Mouse (Mus musculus) intestine, embryonic 14.5 days (tissue): Measurements from ENCODE around the gene Ngb. TPM values are rescaled to one million over a fixed set of nuclear protein-coding genes. Genes with fewer than 3 reads are reported as not detected.

Experiments used
- ATAC-seq: fragments of 200-750 bp; cut with Nextera tagmentation; replicated peaks from 2 replicates; pipeline ENCODE4 v1.8.0; 2017; ENCODE audit warnings: low read depth, moderate number of reproducible peaks, moderate TSS enrichment, moderate library complexity; ENCODE audit not compliant: low FRiP score, low TSS enrichment
- DNase-seq: peaks from one replicate; pipeline ENCODE4 v3.0.0-alpha.2; 2018; ENCODE audit warnings: low spot score
- H3K27ac ChIP-seq: fragments of 300-500 bp; sonication (generic); 2 replicates; pipeline ENCODE4 v1.5.1; 2014; ENCODE audit warnings: low read depth, mild to moderate bottlenecking, control low read depth
- H3K27me3 ChIP-seq: fragments of 300-500 bp; sonication (generic); replicated peaks from 2 replicates; pipeline ENCODE4 v1.6.1; 2014; ENCODE audit warnings: low read length, control low read depth; ENCODE audit not compliant: control insufficient read depth, insufficient read depth
- H3K36me3 ChIP-seq: fragments of 300-500 bp; sonication (generic); 2 replicates; pipeline ENCODE4 v1.6.1; 2014; ENCODE audit warnings: low read length, control low read depth; ENCODE audit not compliant: control insufficient read depth, insufficient read depth
- H3K4me1 ChIP-seq: fragments of 300-500 bp; sonication (generic); replicated peaks from 2 replicates; pipeline ENCODE4 v1.6.1; 2014; ENCODE audit warnings: low read length, control low read depth, mixed read lengths; ENCODE audit not compliant: control insufficient read depth, insufficient read depth
- H3K4me2 ChIP-seq: fragments of 300-500 bp; sonication (generic); 2 replicates; pipeline ENCODE4 v1.6.1; 2014; ENCODE audit warnings: low read length
- H3K4me3 ChIP-seq: fragments of 300-500 bp; sonication (generic); 2 replicates; pipeline ENCODE4 v1.5.1; 2014; ENCODE audit warnings: low read depth, low read length, control low read depth, mixed read lengths
- H3K9ac ChIP-seq: fragments of 300-500 bp; sonication (generic); 2 replicates; pipeline ENCODE4 v1.6.1; 2014; ENCODE audit warnings: mild to moderate bottlenecking, low read length
- H3K9me3 ChIP-seq: fragments of 300-500 bp; sonication (generic); 2 replicates; pipeline ENCODE4 v1.6.1; 2016; ENCODE audit warnings: low read length, control low read depth; ENCODE audit not compliant: control insufficient read depth
- WGBS: fragments of 180-500 bp; shearing (Covaris S2); extraction: QIAGEN DNeasy Blood & Tissue Kit; methylation state at CpG from one replicate; pipeline ENCODE4 v1.1.7; 2014; 5-methylcytosine and 5-hydroxymethylcytosine counted together
- polyA plus RNA-seq: library from polyadenylated mRNA; unstranded; fragments of >200 nt; fragmentation: Nextera tagmentation; extraction: Ambion mirVana; gene quantifications from 2 replicates; pipeline ENCODE4 v1.2.1, GENCODE M21; 2014

Gene Ngb
- polyA plus RNA-seq, 1 experiment from 2014 or later, result 1.8 TPM

DNA sequence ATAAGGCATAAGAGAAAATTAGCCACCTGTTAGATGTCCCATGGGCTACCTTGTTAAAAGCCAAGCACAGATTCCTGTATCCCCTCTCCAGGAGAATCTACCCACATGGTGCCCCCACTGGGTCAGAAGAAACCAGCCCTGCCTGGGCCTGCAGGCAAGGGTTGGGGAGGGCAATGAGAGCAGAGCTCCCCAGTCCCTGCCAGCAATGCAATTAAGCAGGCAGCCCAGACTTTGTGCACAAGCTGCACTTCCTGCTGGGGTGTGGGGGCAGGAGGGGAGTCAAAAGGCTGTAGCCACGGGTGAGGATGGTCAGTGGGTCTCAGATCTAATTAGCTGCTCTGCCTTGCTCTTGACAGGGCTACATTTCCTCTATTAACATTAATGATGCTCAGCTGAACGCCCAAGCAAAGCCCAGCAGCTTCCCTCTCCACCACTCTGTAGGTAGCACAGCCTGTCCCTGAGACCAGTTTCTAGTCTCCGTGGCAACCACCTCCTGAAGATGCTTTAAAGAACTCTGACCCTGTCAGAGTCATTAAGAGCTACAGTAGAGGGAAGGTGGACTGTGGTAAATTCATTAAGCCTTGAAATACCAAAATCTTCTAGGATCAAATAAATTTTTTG is 5.1 kb upstream of the Ngb start:
- Histone ChIP-seq H3K27ac (no peak overlapping the region), H3K9me3 (no peaks in the 10 kb centered on the region), H3K36me3 (peaks cover 25% of the 10 kb centered on the region), H3K9ac (no peak overlapping the region), H3K4me2 (no peak overlapping the region), H3K27me3 (peaks cover 12% of the 10 kb centered on the region), H3K4me3 (no peak overlapping the region), H3K4me1 (no peaks in the 10 kb centered on the region)
- DNase-seq (no peak), ATAC-seq (no peak)
- 45% methylated on average over 3 of the region's 3 CpGs for WGBS

DNA sequence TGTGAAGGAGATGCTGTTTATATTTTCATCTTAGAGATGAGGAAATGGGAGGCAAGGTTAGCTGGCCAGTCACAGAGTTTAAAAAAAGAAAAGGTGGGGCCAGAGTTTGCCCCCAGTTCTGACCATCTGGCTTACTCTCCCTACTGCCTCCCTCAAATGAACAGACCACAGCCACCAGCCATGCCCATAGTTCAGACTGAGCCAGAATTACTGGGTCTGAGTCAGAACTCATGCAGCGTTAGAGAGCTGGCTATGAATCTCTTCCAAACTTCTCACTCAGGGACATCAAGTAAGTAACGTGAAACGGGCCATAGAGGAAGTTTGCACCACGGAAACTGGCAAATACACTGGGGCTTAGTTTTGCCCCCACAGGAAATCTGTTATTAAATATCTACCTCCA is 2.5 kb upstream of the Ngb start:
- Histone ChIP-seq H3K4me2 (no peak overlapping the region), H3K4me1 (0 out of 2 replicates have a peak, but pooled peaks cover 3% of the 10 kb centered on the region), H3K36me3 (peaks cover 15% of the 10 kb centered on the region), H3K9ac (no peak overlapping the region), H3K9me3 (no peaks in the 10 kb centered on the region), H3K27me3 (peaks cover 36% of the 10 kb centered on the region), H3K27ac (no peak overlapping the region), H3K4me3 (no peak overlapping the region)
- whole genome bisulfite sequencing, result 80% methylated on average over 4 of the region's 4 CpGs
- DNase-seq, result no peak
- ATAC-seq, result no peak

DNA sequence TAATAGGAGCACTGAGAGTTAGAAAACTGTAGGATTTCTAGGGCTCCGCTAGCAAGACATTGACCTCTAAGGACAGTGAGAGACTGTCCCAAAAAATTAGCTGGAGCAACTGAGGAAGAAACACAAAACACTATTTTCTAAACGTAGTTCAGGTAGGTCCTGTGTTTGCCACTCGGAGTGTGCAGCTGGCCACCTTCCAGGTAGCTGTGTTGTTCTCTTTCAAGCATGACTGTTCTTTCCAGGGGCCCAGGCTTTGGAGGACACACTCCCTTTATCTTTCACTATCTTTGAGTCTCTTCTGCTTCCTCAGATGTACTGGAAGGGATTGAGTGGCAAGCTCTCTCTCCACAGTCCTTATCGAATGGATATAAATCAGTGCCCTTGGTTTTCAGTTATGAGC is 1.1 kb upstream of the Ngb start:
- Histone ChIP-seq H3K9ac (no peak overlapping the region), H3K36me3 (peaks cover 7% of the 10 kb centered on the region), H3K4me1 (0 out of 2 replicates have a peak, but pooled peaks cover 3% of the 10 kb centered on the region), H3K27me3 (peaks cover 38% of the 10 kb centered on the region), H3K27ac (no peak overlapping the region), H3K4me2 (no peak overlapping the region), H3K9me3 (no peaks in the 10 kb centered on the region), H3K4me3 (no peak overlapping the region)
- 91% methylated on average over 4 of the region's 4 CpGs for WGBS
- DNase-seq (no peak), ATAC-seq (no peak)

DNA sequence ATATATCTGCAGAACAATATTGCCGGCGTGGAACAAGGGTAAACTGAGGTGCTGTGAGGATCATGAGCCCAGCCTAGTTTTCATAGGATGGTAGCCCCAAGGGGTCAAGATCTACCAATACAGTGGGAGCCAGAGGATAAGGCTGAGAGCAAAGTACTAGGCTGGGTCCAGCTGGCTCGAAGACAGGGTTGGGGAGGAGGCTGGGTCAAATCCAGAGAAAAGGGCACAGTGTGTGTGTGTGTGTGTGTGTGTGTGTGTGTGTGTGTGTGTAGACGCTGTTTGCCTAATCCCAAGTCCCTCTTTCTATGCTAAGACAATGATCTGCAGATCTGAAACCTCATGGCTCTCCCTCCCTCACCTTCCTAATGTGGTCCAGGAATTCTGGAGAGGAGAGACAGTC is 2.0 kb downstream of the Ngb start:
- no peak overlapping the region for H3K27ac ChIP-seq
- H3K4me2 ChIP-seq, result no peak overlapping the region
- H3K27me3 ChIP-seq, result peaks cover 38% of the 10 kb centered on the region
- no peaks in the 10 kb centered on the region for H3K36me3 ChIP-seq
- H3K4me3 ChIP-seq, result no peak overlapping the region
- DNase-seq (no peak), ATAC-seq (no peak)
- 88% methylated on average over 4 of the region's 4 CpGs for WGBS
- no peak overlapping the region for H3K9ac ChIP-seq
- 0 out of 2 replicates have a peak, but pooled peaks cover 3% of the 10 kb centered on the region for H3K4me1 ChIP-seq
- H3K9me3 ChIP-seq, result no peaks in the 10 kb centered on the region

DNA sequence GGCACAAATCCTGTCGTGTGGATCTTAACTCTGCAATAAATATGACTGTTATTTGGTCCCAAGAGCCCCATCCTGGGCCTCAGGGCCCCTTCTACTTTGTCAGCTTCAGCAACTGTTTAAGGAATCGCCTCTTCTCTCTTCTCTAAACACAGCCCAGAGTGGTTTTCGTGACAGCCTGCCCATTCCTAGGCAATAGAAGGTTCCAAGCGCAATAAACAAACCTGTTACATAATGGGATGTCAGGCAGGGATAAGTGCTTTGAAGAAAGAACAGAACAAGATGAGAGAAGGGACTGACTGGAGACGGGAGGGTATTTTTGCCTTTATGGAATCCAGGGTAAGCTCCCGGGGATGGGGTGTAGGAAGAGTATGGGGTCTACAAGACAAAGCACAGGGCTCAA is 8.7 kb downstream of the Ngb start:
- Histone ChIP-seq H3K27ac (no peak overlapping the region), H3K9me3 (no peaks in the 10 kb centered on the region), H3K4me2 (no peak overlapping the region), H3K4me1 (0 out of 2 replicates have a peak, but pooled peaks cover 4% of the 10 kb centered on the region), H3K9ac (no peak overlapping the region), H3K4me3 (no peak overlapping the region), H3K36me3 (no peaks in the 10 kb centered on the region), H3K27me3 (no peaks in the 10 kb centered on the region)
- WGBS, result 24% methylated on average over 6 of the region's 6 CpGs
- DNase-seq, result no peak
- ATAC-seq, result no peak

DNA sequence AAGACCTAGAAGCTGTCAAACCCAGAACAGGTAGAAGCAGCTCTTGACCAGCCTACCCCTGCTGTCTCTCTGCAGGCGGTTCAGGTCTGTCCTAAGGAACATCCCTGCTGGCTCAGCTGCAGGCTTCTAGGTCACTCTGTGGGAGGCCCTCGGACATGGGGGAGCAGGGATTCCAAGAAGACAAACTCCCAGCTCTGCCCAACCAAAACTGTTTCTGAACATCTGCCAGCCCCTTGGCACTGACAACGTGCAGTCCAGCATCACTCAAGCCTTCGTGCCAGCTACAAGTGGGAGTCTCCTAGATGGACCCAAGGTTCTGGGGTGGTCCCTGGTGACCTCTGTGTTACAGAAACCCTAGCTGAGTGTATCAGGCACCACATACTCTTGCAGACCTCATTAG is 9.1 kb downstream of the Ngb start:
- 47% methylated on average over 4 of the region's 4 CpGs for WGBS
- DNase-seq, result no peak
- H3K27ac ChIP-seq, result no peak overlapping the region

DNA sequence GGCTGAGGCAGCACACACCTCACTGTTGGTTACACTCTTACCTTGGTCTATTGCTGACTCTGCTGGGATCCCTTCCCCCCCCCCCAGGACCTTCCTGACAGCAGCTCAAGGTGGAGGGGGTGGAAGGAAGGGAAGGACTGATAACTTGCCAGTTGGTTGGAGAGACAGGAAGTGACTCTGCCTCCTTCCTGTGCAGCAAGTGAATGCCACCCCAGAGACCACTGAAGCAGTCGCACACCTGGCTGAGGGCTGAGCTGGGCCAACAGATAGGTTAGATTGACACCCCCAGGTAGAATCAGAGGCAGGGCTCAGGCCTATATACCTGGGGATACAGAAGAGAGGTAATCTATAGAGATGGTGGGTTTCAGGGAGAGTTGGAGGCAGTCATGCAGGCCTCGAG is 10.4 kb downstream of the Ngb start:
- Histone ChIP-seq H3K4me1 (0 out of 2 replicates have a peak, but pooled peaks cover 4% of the 10 kb centered on the region), H3K9me3 (no peaks in the 10 kb centered on the region), H3K27me3 (no peaks in the 10 kb centered on the region), H3K27ac (no peak overlapping the region), H3K4me3 (no peak overlapping the region), H3K9ac (no peak overlapping the region), H3K36me3 (no peaks in the 10 kb centered on the region), H3K4me2 (no peak overlapping the region)
- ATAC-seq (no peak), DNase-seq (no peak)
- 89% methylated on average over 2 of the region's 2 CpGs for WGBS

More for the DNA sequence above, 9.1 kb downstream of the Ngb start:
- H3K4me1 ChIP-seq, result 0 out of 2 replicates have a peak, but pooled peaks cover 4% of the 10 kb centered on the region
- no peaks in the 10 kb centered on the region for H3K36me3 ChIP-seq
- ATAC-seq, result no peak
- no peak overlapping the region for H3K4me2 ChIP-seq
- no peak overlapping the region for H3K9ac ChIP-seq
- H3K27me3 ChIP-seq, result no peaks in the 10 kb centered on the region
- H3K9me3 ChIP-seq, result no peaks in the 10 kb centered on the region
- no peak overlapping the region for H3K4me3 ChIP-seq

DNA sequence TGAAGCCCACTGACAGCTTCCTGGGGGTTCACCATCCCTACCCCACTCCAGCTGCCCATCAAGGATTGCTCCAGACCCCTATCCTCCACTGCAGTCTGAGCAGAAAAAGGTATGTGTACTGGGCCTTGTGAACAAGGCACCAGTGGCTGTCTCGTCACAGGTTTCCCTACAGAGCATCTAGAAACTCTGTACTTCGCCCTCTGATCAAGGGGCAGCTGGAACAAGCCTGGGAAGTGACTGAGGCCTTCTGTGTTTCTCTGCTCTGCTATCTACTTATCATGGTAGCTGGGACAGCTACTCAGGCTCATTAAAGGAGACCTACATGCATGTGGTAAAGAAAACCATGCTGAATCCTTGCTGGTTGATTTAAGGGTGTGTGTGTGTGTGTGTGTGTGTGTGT is 12.6 kb downstream of the Ngb start:
- H3K36me3 ChIP-seq, result no peaks in the 10 kb centered on the region

DNA sequence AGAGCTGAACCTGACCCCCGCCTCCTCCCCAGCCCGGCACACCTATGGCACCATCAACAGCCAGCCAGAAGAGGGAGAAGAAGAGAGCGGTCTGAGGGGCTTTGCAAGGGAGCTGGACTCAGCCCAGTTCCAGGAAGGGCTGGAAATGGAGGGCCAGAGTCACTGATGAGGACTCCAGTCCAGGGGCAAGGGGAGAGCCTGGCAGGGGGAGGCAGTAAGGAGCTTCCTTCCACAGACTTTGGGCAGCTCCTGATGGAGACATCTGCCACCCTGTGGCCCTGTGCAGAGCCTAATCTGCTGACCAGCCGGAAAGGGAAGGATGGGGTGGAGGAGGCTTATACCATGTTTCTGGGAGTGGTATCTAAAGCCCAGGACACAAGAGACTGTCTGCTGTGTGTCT is 13.1 kb downstream of the Ngb start:
- no peaks in the 10 kb centered on the region for H3K9me3 ChIP-seq
- no peak overlapping the region for H3K4me3 ChIP-seq
- H3K9ac ChIP-seq, result no peak overlapping the region
- ATAC-seq, result no peak
- DNase-seq, result no peak
- H3K4me2 ChIP-seq, result no peak overlapping the region
- 0 out of 2 replicates have a peak, but pooled peaks cover 4% of the 10 kb centered on the region for H3K4me1 ChIP-seq
- no peaks in the 10 kb centered on the region for H3K36me3 ChIP-seq
- 77% methylated on average over 4 of the region's 4 CpGs for WGBS
- H3K27me3 ChIP-seq, result no peaks in the 10 kb centered on the region
- H3K27ac ChIP-seq, result no peak overlapping the region

More for the DNA sequence above, 12.6 kb downstream of the Ngb start:
- Histone ChIP-seq H3K9me3 (no peaks in the 10 kb centered on the region), H3K27ac (no peak overlapping the region), H3K4me2 (no peak overlapping the region), H3K9ac (no peak overlapping the region), H3K4me3 (no peak overlapping the region), H3K4me1 (0 out of 2 replicates have a peak, but pooled peaks cover 4% of the 10 kb centered on the region), H3K27me3 (no peaks in the 10 kb centered on the region)
- 70% methylated on average over 2 of the region's 2 CpGs for WGBS
- no peak for DNase-seq
- ATAC-seq, result no peak
